Mouse (Mus musculus): ENCODE data around the gene Atg5.
"Not testable (repeated sequence)": the region's sequence is repeated elsewhere in the genome, so short reads cannot be mapped to it uniquely, and the experiment has no call there.

The Atg5 gene

DNA sequence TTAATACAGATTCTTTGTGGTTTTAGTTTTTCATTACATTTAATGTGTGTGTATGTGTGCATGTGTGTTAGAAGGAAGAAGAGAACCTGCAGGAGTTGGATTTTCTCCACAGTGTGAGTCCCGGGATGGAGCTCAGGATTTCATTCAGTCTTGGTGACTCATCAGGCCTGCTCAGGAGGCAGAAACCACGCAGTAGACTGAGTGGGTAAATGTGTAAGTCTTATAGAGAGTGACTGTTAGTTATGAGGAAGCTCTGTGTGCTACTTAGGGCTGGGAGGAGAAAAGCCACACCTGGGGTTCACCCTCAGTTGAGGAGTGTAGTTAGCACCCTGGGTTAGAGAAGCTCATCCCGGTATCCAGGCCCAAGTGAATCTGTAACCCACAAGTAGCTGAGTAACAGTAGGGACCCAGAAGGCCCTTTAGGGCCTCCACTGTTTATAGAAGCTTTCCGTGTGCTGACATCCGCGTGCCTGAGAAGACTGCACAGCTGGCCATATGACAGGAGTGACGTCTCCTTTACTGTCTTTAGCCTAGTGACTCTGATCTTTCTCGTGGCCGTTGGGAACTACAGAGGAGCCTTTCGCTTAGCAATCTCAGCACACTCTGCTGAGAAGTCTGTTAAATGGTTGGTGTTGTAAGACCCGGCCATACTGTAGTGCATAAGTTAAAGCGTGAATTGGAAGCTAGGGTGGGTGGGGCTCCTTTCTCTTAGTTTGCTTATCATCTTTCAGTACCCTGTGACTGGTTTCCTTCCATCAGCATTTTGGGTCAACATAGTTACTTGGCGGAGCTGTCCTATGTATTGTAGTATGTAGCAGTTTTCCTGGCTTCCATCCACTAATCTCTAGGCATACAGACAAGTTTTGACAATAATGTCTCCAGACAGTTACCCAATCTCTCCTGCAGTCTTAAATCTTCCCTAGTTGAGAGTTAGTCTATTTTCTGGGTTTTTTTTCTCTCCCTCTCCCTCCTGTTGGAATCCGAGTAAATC, 48.4 kb downstream of the Atg5 start:
- DNase-seq: no peak

DNA sequence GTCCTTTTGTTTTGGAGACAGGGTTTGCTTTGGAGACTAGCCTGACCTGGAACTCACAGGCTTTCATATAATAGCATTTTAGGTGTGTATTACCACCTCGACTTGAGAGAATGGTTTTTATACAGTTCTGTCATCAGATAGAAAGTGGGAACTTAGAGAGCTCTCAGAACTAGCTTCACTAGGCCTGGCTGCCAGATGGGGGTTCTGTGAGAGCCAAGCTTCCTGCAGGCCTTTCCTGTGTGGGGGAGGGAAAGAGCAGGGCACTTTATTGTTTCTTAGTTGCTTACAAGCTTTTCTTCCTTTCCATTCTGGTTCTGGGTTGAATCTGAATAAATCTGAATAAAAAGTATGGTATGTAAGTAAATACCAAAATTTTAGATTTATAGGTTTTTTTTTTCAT, 54.0 kb downstream of the Atg5 start:
- peak in 1 of 2 experiments; percentile 29 for DNase-seq

DNA sequence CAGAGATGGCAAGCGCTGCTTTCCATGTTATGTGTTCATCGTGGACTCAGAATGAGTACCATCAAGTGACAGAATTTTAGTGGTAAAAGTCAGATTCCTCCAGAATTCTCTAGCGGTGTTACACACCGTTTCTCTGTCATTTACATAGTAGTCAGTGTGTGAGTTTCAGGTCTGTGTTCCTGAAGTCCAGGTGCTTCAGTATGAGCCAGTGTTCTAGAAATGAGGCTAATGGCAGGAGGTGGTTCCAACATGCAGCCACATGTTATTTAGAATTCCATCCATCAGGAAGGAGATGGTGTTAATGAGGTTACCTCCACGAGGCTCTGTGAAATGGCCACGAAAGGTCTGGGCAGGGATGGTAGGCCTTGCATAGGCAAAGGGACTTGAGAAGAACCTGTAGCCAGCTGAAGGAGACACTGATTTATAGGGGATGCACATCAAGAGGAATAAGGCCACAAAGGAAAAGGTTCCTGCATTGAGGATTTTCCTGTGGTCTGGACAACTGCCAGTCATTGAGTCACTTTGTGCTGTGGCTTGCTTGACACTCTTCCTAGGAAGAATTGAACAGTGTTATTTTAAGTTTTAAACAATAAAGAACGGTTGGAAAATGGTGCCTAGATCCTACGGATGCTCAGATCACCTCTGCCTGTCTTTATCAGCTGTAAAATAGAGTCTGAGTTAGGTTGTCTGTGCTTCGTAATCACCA, 55.1 kb downstream of the Atg5 start:
- no peak for DNase-seq

DNA sequence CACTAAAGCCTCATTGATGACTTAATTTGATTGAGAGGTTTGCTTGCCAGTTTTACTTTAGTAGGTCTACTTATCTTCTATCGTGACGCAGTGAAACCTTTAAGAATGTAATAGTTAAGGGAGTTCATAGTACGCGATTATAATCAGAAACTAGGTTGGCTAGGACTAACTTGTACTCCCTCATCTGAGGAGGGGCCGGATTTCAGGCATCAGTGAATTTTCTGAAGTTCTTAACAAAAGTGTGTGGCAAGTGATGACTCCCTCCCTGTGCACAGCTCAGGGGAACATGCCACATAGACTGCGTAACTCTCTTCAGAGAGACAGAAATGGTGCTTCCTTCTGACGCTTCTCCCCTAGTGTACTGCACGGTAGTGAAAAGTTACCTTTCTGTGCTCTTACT, 55.7 kb downstream of the Atg5 start:
- DNase-seq: no peak

DNA sequence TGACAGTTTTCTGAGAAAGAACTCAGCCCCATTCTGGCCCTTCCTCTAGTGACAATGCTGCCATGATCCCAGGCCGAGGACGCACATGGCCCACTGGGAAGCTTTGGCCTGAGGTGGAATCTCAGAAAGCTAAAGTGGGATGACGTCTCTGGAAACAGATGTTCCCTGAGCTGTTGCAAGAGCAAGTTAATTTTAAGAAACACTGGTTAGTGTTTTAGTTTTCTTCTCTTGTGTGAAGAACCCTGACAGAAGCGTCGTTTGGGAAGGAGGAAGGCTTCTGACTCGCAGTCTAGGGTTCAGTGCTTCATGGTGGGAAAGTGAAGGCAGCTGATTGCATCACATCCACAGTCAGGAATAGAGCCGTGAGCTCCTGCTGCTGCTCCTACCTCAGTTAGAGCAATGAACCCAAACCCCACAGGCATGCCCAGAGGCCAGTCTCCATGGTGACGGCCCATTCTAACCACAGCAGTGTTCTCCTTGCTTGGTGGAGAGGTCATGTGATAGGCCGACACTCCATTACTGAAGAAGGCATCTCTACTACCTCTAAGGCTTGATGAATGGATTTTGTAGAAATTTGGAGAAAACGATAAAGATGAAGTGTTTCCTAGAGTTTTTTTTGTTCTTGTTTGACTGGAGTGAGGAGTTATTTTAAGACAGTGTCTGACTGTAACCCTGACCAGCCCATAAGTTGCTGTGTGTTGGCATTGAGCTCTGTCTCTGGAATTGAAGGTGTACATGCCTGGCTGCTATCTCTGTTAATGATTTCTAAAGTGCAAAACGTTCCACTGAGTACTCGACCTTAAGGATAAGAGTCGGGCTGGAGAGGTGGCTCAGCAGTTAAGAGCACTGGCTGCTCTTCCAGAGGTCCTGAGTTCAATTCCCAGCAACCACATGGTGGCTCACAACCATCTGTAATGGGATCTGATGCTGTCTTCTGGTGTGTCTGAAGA, 57.7 kb downstream of the Atg5 start:
- DNase-seq: no peak

DNA sequence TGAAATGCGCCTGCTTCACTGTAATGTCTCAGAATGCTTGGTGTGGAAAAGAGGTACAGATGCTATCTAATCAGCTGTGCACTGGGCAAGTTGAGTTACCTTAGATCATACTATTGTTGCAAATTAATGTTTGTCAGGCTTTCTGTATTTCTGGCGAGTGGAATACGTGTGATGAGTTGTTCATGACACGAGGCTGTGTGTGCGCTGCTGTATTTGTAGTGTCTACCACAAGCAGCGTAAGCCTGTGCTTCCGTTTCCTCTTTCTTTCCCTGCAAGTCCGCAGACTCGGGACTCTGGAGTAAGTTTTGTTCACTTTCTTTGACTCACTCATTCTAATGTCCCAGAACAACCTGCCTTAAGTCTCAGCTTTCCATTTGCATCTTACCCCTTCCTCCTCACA, 58.9 kb downstream of the Atg5 start:
- no peak for DNase-seq

DNA sequence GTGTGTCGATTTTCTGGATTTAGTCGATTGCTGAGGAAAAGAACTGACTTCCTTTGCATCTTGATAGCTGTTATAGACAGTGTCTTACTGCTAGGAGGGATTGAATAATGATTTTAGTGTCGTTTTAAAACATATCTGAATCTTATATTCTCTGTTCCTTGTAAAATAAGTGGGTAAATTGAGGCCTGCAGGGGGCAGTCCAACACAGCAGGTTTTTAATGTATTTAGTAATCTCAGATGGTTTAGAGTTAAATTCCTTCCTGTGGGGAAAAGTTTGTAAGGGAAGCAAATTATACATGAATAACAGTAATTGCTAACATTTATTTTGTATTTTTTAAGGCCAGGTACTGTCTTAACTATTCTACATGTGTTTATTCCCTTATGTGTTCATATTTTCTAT, 60.2 kb downstream of the Atg5 start:
- peak; percentile 66 to 70 for DNase-seq

- no peak for DNase-seq
Observed at GRCm38 (mm10) chr10:44330717-44331116, 62.6 kb downstream of the Atg5 start.

- DNase-seq: no peak
Observed at GRCm38 (mm10) chr10:44331469-44331868, 63.3 kb downstream of the Atg5 start.

DNA sequence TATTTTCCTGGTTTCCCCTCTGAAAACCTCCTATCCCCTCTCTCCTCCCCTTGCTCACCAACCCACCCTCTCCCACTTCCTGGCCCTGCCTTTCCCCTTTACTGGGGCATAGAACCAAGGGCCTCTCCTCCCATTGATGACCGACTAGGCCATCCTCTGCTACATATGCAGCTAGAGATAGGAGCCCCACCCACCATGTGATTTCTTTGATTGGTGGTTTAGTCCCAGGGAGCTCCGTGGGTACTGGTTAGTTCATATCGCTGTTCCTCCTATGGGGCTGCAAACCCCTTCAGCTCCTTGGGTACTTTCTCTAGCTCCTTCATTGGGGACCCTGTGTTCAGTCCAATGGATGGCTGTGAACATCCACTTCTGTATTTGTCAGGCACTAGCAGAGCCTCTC, 64.5 kb downstream of the Atg5 start:
- DNase-seq: not testable (repeated sequence)

DNA sequence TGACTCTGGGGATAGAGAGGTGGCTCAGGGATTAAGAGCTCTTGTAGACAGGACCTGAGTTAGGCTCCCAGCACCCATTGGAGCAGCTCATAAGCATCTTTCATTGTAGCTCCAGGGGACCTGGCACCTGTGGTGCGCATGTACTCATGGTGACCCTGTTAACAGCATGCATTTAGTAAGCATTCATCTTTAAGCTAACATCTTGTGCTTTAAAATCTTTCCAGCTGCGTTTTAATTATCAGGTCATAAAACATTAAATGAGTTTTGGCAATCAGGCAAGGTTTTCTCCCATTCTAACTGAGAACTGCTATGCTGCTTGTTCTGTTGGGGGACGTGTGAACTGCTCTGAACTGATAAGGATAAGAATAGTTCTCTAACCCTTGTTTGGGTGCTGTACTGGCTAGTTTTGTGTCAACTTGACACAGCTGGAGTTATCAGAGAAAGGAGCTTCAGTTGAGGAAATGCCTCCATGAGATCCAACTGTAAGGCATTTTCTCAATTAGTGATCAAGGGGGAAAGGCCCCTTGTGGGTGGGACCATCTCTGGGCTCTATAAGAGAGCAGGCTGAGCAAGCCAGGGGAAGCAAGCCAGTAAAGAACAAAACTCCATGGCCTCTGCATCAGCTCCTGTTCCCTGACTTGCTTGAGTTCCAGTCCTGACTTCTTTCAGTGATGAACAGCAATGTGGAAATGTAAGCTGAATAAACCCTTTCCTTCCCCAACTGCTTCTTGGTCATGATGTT, 68.7 kb downstream of the Atg5 start:
- DNase-seq: not testable (repeated sequence)

- DNase-seq: no peak
Observed at GRCm38 (mm10) chr10:44338571-44338970, 70.4 kb downstream of the Atg5 start.

GRCm38 (mm10) chr10:44339326-44339725, 71.2 kb downstream of the Atg5 start:
- DNase-seq: no peak

GRCm38 (mm10) chr10:44340928-44341327, 72.8 kb downstream of the Atg5 start:
- no peak for DNase-seq

DNA sequence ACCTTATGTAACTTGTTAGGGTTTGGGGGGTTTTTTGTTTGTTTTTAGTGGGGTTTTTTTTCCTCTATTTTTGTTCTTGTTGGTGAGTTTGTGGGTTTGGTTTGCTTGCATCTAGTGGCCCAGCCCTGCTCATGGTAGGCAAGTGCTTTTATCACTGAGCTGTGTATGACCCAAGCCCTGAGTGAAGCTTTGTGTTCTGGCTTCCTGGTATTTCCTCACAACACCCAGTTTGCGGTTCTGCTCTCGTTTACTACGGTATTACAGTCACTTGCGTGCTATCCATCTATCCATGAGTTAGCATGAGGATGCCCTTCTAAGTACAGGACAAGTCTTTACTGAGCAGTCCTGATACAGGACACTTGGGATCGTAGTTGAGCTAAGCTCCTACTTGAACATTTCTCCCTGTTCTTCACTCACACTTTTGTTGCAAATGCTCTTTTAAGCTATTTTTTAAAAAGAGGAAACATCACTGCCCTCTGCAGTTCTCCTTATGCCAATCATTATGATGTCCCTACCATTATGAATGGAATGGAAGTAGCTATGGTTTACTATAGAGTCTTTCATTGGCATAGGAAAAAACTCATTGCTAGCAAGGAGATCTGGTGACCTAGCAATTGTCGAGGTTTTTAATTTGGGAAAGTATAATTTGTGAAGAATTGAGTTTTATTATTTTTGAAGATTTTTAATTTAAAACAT, 73.8 kb downstream of the Atg5 start:
- no peak for DNase-seq

DNA sequence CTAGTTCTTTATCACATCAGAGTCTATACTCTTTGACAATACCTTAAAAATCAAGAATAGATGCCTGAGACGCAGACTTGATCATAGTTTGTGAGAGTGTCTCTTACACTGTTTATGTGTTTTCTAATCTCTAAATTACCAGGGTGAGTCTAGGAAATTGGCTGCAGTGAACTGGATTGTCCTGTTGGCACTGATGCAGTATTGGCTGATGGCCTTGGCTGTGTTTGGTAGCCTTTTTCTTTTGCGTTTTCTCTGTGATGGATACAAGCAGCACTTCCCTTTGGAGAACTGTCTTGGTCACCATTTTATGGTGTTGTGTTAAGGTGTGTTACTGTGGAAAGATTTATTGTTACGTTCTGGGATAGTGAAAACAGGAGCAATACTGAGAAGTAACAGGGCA, 75.2 kb downstream of the Atg5 start:
- DNase-seq: peak; percentile 54 to 64

- DNase-seq: no peak
Observed at GRCm38 (mm10) chr10:44347549-44348172, 79.5 kb downstream of the Atg5 start.

GRCm38 (mm10) chr10:44348474-44349415, 80.6 kb downstream of the Atg5 start:
- DNase-seq: no peak

GRCm38 (mm10) chr10:44353467-44353866, 85.3 kb downstream of the Atg5 start:
- peak in 1 of 2 experiments; percentile 47 for DNase-seq

GRCm38 (mm10) chr10:44354393-44354792, 86.2 kb downstream of the Atg5 start:
- DNase-seq: no peak
